Mouse (Mus musculus) heart, adult 11 months (tissue): Measurements from ENCODE around the gene Mark2.
"Not testable (repeated sequence)": the region's sequence is repeated elsewhere in the genome, so short reads cannot be mapped to it uniquely, and the experiment has no call there.

ENCODE experiments used
- DNase-seq: peaks from one replicate; pipeline ENCODE4 v3.0.0; 2022

Mark2 gene

GRCm38 (mm10) chr19:7341512-7342397 lies at the start of gene Mark2:
Gene Mark2, minus strand, starts transcription at chr19:7341860.
- DNase-seq = peak; percentile 100

GRCm38 (mm10) chr19:7388488-7388887 lies 46.8 kb upstream of the Mark2 start:
- no peak for DNase-seq

GRCm38 (mm10) chr19:7386042-7386441 lies 44.4 kb upstream of the Mark2 start:
- DNase-seq = no peak

- DNase-seq = peak; percentile 100
These were observed 41.5 kb upstream of the Mark2 start, which contains the start of gene Spindoc for GRCm38 (mm10) chr19:7382903-7383865. Gene Spindoc, minus strand, starts transcription at chr19:7382994.

- DNase-seq = peak; percentile 98
These were observed 40.7 kb upstream of the Mark2 start for GRCm38 (mm10) chr19:7382248-7382902.

- DNase-seq = no peak
These were observed 40.2 kb upstream of the Mark2 start for GRCm38 (mm10) chr19:7381906-7382247.

- no peak for DNase-seq
These were observed 36.0 kb upstream of the Mark2 start for GRCm38 (mm10) chr19:7377639-7378038.

GRCm38 (mm10) chr19:7374491-7374890 lies 32.8 kb upstream of the Mark2 start:
- peak; percentile 91 for DNase-seq

- DNase-seq = not testable (repeated sequence)
These were observed 27.8 kb upstream of the Mark2 start for GRCm38 (mm10) chr19:7369469-7369868.

GRCm38 (mm10) chr19:7353636-7354035 lies 12.0 kb upstream of the Mark2 start:
- no peak for DNase-seq

- no peak for DNase-seq
These were observed 11.3 kb upstream of the Mark2 start for GRCm38 (mm10) chr19:7352809-7353495.

GRCm38 (mm10) chr19:7349993-7350392 lies 8.3 kb upstream of the Mark2 start:
- DNase-seq = no peak

- peak; percentile 90 for DNase-seq
These were observed 3.6 kb upstream of the Mark2 start for GRCm38 (mm10) chr19:7345235-7345755.

- DNase-seq = no peak
These were observed 986 bp upstream of the Mark2 start for GRCm38 (mm10) chr19:7342646-7343045.

GRCm38 (mm10) chr19:7340780-7341475 lies 732 bp downstream of the Mark2 start:
- no peak for DNase-seq

- DNase-seq = peak; percentile 95
These were observed 1.3 kb downstream of the Mark2 start for GRCm38 (mm10) chr19:7340371-7340779.

GRCm38 (mm10) chr19:7339867-7340266 lies 1.8 kb downstream of the Mark2 start:
- no peak for DNase-seq

- DNase-seq = peak; percentile 92
These were observed 2.6 kb downstream of the Mark2 start for GRCm38 (mm10) chr19:7339026-7339425.

GRCm38 (mm10) chr19:7337781-7338342 lies 3.8 kb downstream of the Mark2 start:
- no peak for DNase-seq

GRCm38 (mm10) chr19:7335656-7336055 lies 6.0 kb downstream of the Mark2 start:
- no peak for DNase-seq

GRCm38 (mm10) chr19:7334049-7334448 lies 7.6 kb downstream of the Mark2 start:
- no peak for DNase-seq
